Mouse (Mus musculus): ENCODE measurements around the gene Slc37a1. TPM values are rescaled to one million over a fixed set of nuclear protein-coding genes. Genes with fewer than 3 reads are reported as not detected.

The Slc37a1 gene
- polyA plus RNA-seq (2015; fragmentation: Nextera tagmentation; extraction: Ambion mirVana) = 3.2 and 3.8 TPM in 2 replicates

- ATAC-seq (ENCODE audit: insufficient number of reproducible peaks, insufficient read depth, low FRiP score, low TSS enrichment, low read depth) = no peak
- no peak within 1 kb of the TSS for H3K27ac ChIP-seq
- no peaks in the 10 kb centered on the region for H3K36me3 ChIP-seq
- 89% methylated on average over 1 of the region's 1 CpGs for WGBS
- H3K4me3 ChIP-seq = no peak within 1 kb of the TSS
- H3K4me1 ChIP-seq = peaks cover 4% of the 10 kb centered on the region; the same call in 1 of the 2 replicates
- H3K27me3 ChIP-seq = no peaks in the 10 kb centered on the region
- H3K4me2 ChIP-seq = no peak within 1 kb of the TSS
- no peaks in the 10 kb centered on the region for H3K9me3 ChIP-seq
- no peak within 1 kb of the TSS for H3K9ac ChIP-seq
These were observed at the start of gene Slc37a1 for GRCm38 (mm10) chr17:31286492-31286891. Gene Slc37a1, plus strand, starts transcription at chr17:31286792.

- no peaks in the 10 kb centered on the region for H3K4me1 ChIP-seq
- H3K4me3 ChIP-seq = no peak overlapping the region
- no peaks in the 10 kb centered on the region for H3K9me3 ChIP-seq
- H3K4me2 ChIP-seq = no peak overlapping the region
- H3K36me3 ChIP-seq = no peaks in the 10 kb centered on the region
- no peak for ATAC-seq (ENCODE audit: insufficient number of reproducible peaks, insufficient read depth, low FRiP score, low TSS enrichment, low read depth)
- WGBS = 82% methylated on average over 7 of the region's 7 CpGs
- no peak overlapping the region for H3K27ac ChIP-seq
- no peaks in the 10 kb centered on the region for H3K27me3 ChIP-seq
- H3K9ac ChIP-seq = no peak overlapping the region
These were observed 48.2 kb upstream of the Slc37a1 start for GRCm38 (mm10) chr17:31238234-31239020.

GRCm38 (mm10) chr17:31241156-31241555 lies 45.4 kb upstream of the Slc37a1 start:
- WGBS = 81% methylated on average over 8 of the region's 8 CpGs

GRCm38 (mm10) chr17:31242764-31243163 lies 43.8 kb upstream of the Slc37a1 start:
- no peaks in the 10 kb centered on the region for H3K4me1 ChIP-seq
- ATAC-seq (ENCODE audit: insufficient number of reproducible peaks, insufficient read depth, low FRiP score, low TSS enrichment, low read depth) = no peak
- no peaks in the 10 kb centered on the region for H3K36me3 ChIP-seq
- H3K27ac ChIP-seq = no peak overlapping the region
- WGBS = 0% methylated on average over 1 of the region's 1 CpGs
- no peak overlapping the region for H3K4me2 ChIP-seq
- H3K9me3 ChIP-seq = no peaks in the 10 kb centered on the region
- H3K9ac ChIP-seq = no peak overlapping the region
- H3K27me3 ChIP-seq = no peaks in the 10 kb centered on the region
- no peak overlapping the region for H3K4me3 ChIP-seq

More at GRCm38 (mm10) chr17:31241156-31241555, 45.4 kb upstream of the Slc37a1 start:
- H3K9ac ChIP-seq = no peak overlapping the region
- no peak overlapping the region for H3K27ac ChIP-seq
- no peaks in the 10 kb centered on the region for H3K9me3 ChIP-seq
- no peaks in the 10 kb centered on the region for H3K4me1 ChIP-seq
- H3K27me3 ChIP-seq = no peaks in the 10 kb centered on the region
- H3K4me2 ChIP-seq = no peak overlapping the region
- no peak for ATAC-seq (ENCODE audit: insufficient number of reproducible peaks, insufficient read depth, low FRiP score, low TSS enrichment, low read depth)
- no peaks in the 10 kb centered on the region for H3K36me3 ChIP-seq
- no peak overlapping the region for H3K4me3 ChIP-seq

- no peak overlapping the region for H3K4me3 ChIP-seq
- 74% methylated on average over 5 of the region's 5 CpGs for WGBS
- H3K4me1 ChIP-seq = no peaks in the 10 kb centered on the region
- no peaks in the 10 kb centered on the region for H3K9me3 ChIP-seq
- no peak overlapping the region for H3K4me2 ChIP-seq
- H3K9ac ChIP-seq = no peak overlapping the region
- no peaks in the 10 kb centered on the region for H3K36me3 ChIP-seq
- no peaks in the 10 kb centered on the region for H3K27me3 ChIP-seq
- no peak overlapping the region for H3K27ac ChIP-seq
- no peak for ATAC-seq (ENCODE audit: insufficient number of reproducible peaks, insufficient read depth, low FRiP score, low TSS enrichment, low read depth)
These were observed 41.3 kb upstream of the Slc37a1 start for GRCm38 (mm10) chr17:31245321-31245720.

GRCm38 (mm10) chr17:31247144-31247543 lies 39.4 kb upstream of the Slc37a1 start:
- Histone ChIP-seq H3K4me3 (no peak overlapping the region), H3K36me3 (no peaks in the 10 kb centered on the region), H3K27ac (no peak overlapping the region), H3K9me3 (no peaks in the 10 kb centered on the region), H3K9ac (no peak overlapping the region), H3K27me3 (no peaks in the 10 kb centered on the region), H3K4me1 (no peaks in the 10 kb centered on the region), H3K4me2 (no peak overlapping the region)
- WGBS = 38% methylated on average over 5 of the region's 5 CpGs
- ATAC-seq (ENCODE audit: insufficient number of reproducible peaks, insufficient read depth, low FRiP score, low TSS enrichment, low read depth) = no peak

- no peaks in the 10 kb centered on the region for H3K36me3 ChIP-seq
- no peak overlapping the region for H3K9ac ChIP-seq
- no peak overlapping the region for H3K27ac ChIP-seq
- no peak overlapping the region for H3K4me2 ChIP-seq
- no peaks in the 10 kb centered on the region for H3K9me3 ChIP-seq
- no peak overlapping the region for H3K4me3 ChIP-seq
- 55% methylated on average over 5 of the region's 5 CpGs for WGBS
- H3K27me3 ChIP-seq = no peaks in the 10 kb centered on the region
- no peaks in the 10 kb centered on the region for H3K4me1 ChIP-seq
- ATAC-seq (ENCODE audit: insufficient number of reproducible peaks, insufficient read depth, low FRiP score, low TSS enrichment, low read depth) = no peak
These were observed 32.6 kb upstream of the Slc37a1 start for GRCm38 (mm10) chr17:31253951-31254350.

GRCm38 (mm10) chr17:31254463-31254931 lies 32.1 kb upstream of the Slc37a1 start:
- H3K4me2 ChIP-seq = peak overlapping the region; percentile 14; the same call in 1 of the 2 replicates
- WGBS = 11% methylated on average over 9 of the region's 9 CpGs
- no peaks in the 10 kb centered on the region for H3K36me3 ChIP-seq
- no peaks in the 10 kb centered on the region for H3K4me1 ChIP-seq
- no peak overlapping the region for H3K4me3 ChIP-seq
- no peaks in the 10 kb centered on the region for H3K9me3 ChIP-seq
- peak overlapping the region; percentile 37; the same call in 1 of the 2 replicates for H3K9ac ChIP-seq
- no peaks in the 10 kb centered on the region for H3K27me3 ChIP-seq
- peak; percentile 62; the same call in 1 of the 2 replicates for ATAC-seq (ENCODE audit: insufficient number of reproducible peaks, insufficient read depth, low FRiP score, low TSS enrichment, low read depth)
- no peak overlapping the region for H3K27ac ChIP-seq

GRCm38 (mm10) chr17:31257149-31257548 lies 29.4 kb upstream of the Slc37a1 start:
- Histone ChIP-seq H3K4me2 (no peak overlapping the region), H3K4me1 (no peaks in the 10 kb centered on the region), H3K36me3 (no peaks in the 10 kb centered on the region), H3K9me3 (no peaks in the 10 kb centered on the region), H3K27ac (no peak overlapping the region), H3K9ac (no peak overlapping the region), H3K4me3 (no peak overlapping the region), H3K27me3 (no peaks in the 10 kb centered on the region)
- ATAC-seq (ENCODE audit: insufficient number of reproducible peaks, insufficient read depth, low FRiP score, low TSS enrichment, low read depth) = no peak
- 85% methylated on average over 1 of the region's 1 CpGs for WGBS

GRCm38 (mm10) chr17:31257898-31258297 lies 28.7 kb upstream of the Slc37a1 start:
- Histone ChIP-seq H3K27ac (no peak overlapping the region), H3K9ac (no peak overlapping the region), H3K4me2 (no peak overlapping the region), H3K4me1 (no peaks in the 10 kb centered on the region), H3K27me3 (no peaks in the 10 kb centered on the region), H3K36me3 (no peaks in the 10 kb centered on the region), H3K9me3 (no peaks in the 10 kb centered on the region), H3K4me3 (no peak overlapping the region)
- WGBS = 90% methylated on average over 12 of the region's 12 CpGs
- no peak for ATAC-seq (ENCODE audit: insufficient number of reproducible peaks, insufficient read depth, low FRiP score, low TSS enrichment, low read depth)

- no peaks in the 10 kb centered on the region for H3K4me1 ChIP-seq
- no peaks in the 10 kb centered on the region for H3K27me3 ChIP-seq
- H3K27ac ChIP-seq = no peak overlapping the region
- no peak for ATAC-seq (ENCODE audit: insufficient number of reproducible peaks, insufficient read depth, low FRiP score, low TSS enrichment, low read depth)
- no peak overlapping the region for H3K4me2 ChIP-seq
- H3K9ac ChIP-seq = no peak overlapping the region
- no peaks in the 10 kb centered on the region for H3K36me3 ChIP-seq
- H3K9me3 ChIP-seq = no peaks in the 10 kb centered on the region
- H3K4me3 ChIP-seq = no peak overlapping the region
- WGBS = 76% methylated on average over 9 of the region's 9 CpGs
These were observed 28.2 kb upstream of the Slc37a1 start for GRCm38 (mm10) chr17:31258310-31258865.

- no peaks in the 10 kb centered on the region for H3K9me3 ChIP-seq
- H3K4me2 ChIP-seq = no peak overlapping the region
- no peak overlapping the region for H3K9ac ChIP-seq
- WGBS = 78% methylated on average over 4 of the region's 4 CpGs
- H3K4me3 ChIP-seq = no peak overlapping the region
- H3K27ac ChIP-seq = no peak overlapping the region
- H3K4me1 ChIP-seq = no peaks in the 10 kb centered on the region
- no peaks in the 10 kb centered on the region for H3K36me3 ChIP-seq
- no peaks in the 10 kb centered on the region for H3K27me3 ChIP-seq
- no peak for ATAC-seq (ENCODE audit: insufficient number of reproducible peaks, insufficient read depth, low FRiP score, low TSS enrichment, low read depth)
These were observed 27.4 kb upstream of the Slc37a1 start for GRCm38 (mm10) chr17:31259145-31259544.
